Mouse (Mus musculus): Measurements from ENCODE around the gene Prdm8. TPM values are rescaled to one million over a fixed set of nuclear protein-coding genes. Genes with fewer than 3 reads are reported as not detected.

Gene Prdm8
- polyA plus RNA-seq (2016; fragmentation: Nextera tagmentation; extraction: Ambion mirVana) = 5.2 and 6.0 TPM in 2 replicates

DNA sequence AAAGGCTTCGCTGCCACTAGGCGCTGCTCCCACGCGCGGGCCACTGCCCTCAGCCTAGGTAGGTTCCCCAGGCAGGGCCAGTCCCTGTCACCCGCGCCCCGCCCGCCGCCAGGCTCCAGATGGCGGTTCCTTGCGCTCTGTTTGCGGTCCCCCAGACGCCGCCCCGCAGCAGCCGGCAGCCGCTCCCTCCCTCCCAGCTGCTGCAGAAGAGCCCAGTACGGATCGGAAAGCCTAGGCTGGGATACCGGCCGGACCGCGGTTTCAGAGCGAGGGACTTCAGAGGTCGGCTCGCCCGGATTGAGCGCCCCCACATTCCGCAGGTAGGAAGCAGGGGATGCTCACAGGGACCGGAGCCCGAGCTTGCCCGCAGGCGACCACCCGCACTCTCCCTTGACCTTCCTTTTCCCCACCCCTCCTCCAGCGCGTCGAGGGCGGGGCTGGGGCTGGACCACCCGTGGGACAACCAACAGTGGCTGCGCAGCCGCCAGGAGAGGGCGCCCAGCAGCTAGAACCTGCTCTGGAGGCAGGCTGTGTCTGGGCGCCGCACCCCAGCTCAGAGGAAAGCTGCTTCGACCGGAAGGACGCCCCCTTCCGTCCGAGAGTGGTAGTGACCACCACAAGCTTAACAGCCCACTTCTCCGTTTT lies at the start of gene Prdm8:
TSS of gene Prdm8 (plus strand) at position 19 of the 645 bp plus-strand sequence.
- Histone ChIP-seq H3K27ac (no peak within 1 kb of the TSS), H3K4me3 (peak within 1 kb of the TSS; percentile 46), H3K9ac (peak within 1 kb of the TSS; percentile 51; the same call in 1 of the 2 replicates), H3K4me1 (peaks cover 52% of the 10 kb centered on the region), H3K36me3 (no peaks in the 10 kb centered on the region), H3K4me2 (replicated peaks) (peak within 1 kb of the TSS; percentile 72), H3K9me3 (no peaks in the 10 kb centered on the region), H3K27me3 (replicated peaks) (peaks cover 46% of the 10 kb centered on the region)
- peak; percentile 89 for ATAC-seq (ENCODE audit: low FRiP score, low read depth)
- under 1% methylated on average over 51 of the region's 51 CpGs for WGBS

DNA sequence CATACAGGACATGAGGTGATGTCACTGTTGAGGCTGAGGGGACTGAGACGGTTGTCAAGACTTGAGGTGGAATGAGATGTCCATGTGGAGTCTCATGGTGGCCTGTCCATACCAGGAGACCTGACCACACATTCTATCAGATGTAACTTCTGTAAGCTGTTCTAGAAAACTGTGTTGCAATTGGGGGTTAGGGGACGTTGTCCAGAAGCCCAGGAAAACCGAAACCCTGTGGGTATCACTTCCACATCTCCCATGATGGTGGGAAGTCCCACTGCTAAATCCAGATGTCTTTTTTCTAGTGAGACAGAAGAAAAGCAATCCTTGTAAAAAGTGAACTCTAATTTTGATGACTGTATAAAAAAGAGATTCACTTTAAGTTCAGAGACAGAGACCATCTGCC lies 39.9 kb upstream of the Prdm8 start:
- Histone ChIP-seq H3K27ac (no peak overlapping the region), H3K27me3 (replicated peaks) (no peaks in the 10 kb centered on the region)

DNA sequence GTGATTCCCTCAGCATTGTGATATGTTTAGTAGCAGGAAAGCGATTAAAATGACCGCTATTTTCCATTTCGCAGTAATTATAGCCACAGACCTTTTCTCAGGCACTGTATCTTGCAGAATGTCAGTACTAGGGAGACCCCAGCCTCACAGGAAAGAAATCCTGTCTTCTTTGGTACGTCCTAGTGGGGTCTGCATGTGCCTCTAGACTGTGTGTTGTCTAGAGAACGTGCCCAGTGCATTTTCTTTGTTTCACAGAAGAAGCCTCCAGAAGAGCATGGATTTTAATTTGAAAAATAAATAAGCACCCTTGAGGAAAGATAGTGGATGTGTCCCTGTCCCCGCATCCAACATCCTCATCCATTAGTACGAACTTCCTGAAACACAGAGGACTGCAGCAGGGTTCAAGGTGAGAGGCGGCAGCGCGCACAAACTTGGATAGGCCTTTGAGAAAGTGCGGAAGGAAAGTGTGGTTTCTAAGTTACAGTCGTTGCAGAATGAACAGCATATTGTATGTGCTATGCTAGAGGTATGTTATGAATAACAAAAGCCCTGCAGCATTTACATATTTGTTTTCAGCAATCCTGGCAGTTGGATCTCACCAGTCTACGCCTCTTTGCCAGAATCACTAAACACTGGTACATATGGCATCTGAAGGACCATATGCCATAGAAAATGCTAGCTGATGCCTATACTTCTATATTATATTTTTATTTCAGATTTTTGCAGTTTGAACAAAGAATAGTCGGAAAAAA lies 28.3 kb upstream of the Prdm8 start:
- no peak overlapping the region for H3K9ac ChIP-seq
- H3K36me3 ChIP-seq = no peaks in the 10 kb centered on the region
- no peaks in the 10 kb centered on the region for H3K27me3 ChIP-seq (replicated peaks)
- ATAC-seq (ENCODE audit: low FRiP score, low read depth) = no peak
- no peak overlapping the region for H3K4me2 ChIP-seq (replicated peaks)
- no peaks in the 10 kb centered on the region for H3K9me3 ChIP-seq
- no peak overlapping the region for H3K27ac ChIP-seq
- H3K4me1 ChIP-seq = no peaks in the 10 kb centered on the region
- WGBS = 81% methylated on average over 14 of the region's 14 CpGs
- no peak overlapping the region for H3K4me3 ChIP-seq

More for the DNA sequence above, 39.9 kb upstream of the Prdm8 start:
- WGBS = 87% methylated on average over 3 of the region's 3 CpGs
- H3K36me3 ChIP-seq = no peaks in the 10 kb centered on the region
- H3K4me2 ChIP-seq (replicated peaks) = no peak overlapping the region
- H3K4me1 ChIP-seq = no peaks in the 10 kb centered on the region
- no peaks in the 10 kb centered on the region for H3K9me3 ChIP-seq
- no peak overlapping the region for H3K4me3 ChIP-seq
- no peak for ATAC-seq (ENCODE audit: low FRiP score, low read depth)
- H3K9ac ChIP-seq = no peak overlapping the region

DNA sequence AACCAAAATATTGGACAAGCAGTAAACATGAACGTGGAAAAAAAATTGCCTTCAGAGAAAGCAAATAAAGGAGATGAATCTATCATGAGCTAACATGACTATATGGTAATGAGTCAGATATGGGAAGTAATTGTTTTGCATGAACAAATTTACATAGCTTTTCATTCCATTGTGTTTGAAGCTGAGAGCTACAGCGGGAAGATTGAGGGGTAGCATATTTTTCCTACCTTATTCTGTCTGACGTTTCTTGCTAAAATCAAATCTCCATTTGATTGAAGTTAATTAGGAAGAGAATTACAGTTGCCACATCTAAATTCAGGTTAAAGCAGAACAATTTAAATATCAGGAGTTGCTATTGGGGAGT lies 27.7 kb upstream of the Prdm8 start:
- no peak overlapping the region for H3K4me3 ChIP-seq
- no peaks in the 10 kb centered on the region for H3K9me3 ChIP-seq
- no peak for ATAC-seq (ENCODE audit: low FRiP score, low read depth)

DNA sequence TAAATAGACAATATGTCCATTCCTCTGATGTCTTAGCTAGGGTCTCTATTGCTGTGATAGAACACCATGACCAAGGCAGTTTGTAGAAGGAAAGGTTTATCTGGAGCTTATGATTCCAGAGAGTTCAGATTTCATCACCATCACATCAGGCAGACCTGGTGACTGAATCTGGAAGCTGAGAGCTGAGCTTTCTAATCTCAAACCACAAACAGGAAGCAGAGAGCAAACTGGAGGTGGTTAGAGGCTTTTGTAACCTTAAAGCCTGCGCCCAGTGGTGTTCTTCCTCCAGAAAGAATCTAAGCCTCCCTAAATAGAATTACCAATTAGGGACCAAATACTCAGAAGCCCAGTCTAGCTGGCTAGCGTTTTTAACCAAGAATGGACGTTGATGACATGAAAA lies 20.1 kb upstream of the Prdm8 start:
- Histone ChIP-seq H3K9me3 (no peaks in the 10 kb centered on the region), H3K4me3 (no peak overlapping the region), H3K27ac (no peak overlapping the region), H3K27me3 (replicated peaks) (no peaks in the 10 kb centered on the region), H3K36me3 (no peaks in the 10 kb centered on the region), H3K9ac (no peak overlapping the region), H3K4me1 (no peaks in the 10 kb centered on the region), H3K4me2 (replicated peaks) (no peak overlapping the region)
- ATAC-seq (ENCODE audit: low FRiP score, low read depth) = no peak
- WGBS = 69% methylated on average over 3 of the region's 3 CpGs

More for the DNA sequence above, 27.7 kb upstream of the Prdm8 start:
- Histone ChIP-seq H3K36me3 (no peaks in the 10 kb centered on the region), H3K27ac (no peak overlapping the region), H3K4me2 (replicated peaks) (no peak overlapping the region), H3K4me1 (no peaks in the 10 kb centered on the region), H3K27me3 (replicated peaks) (no peaks in the 10 kb centered on the region), H3K9ac (no peak overlapping the region)
- WGBS = 69% methylated on average over 3 of the region's 3 CpGs

DNA sequence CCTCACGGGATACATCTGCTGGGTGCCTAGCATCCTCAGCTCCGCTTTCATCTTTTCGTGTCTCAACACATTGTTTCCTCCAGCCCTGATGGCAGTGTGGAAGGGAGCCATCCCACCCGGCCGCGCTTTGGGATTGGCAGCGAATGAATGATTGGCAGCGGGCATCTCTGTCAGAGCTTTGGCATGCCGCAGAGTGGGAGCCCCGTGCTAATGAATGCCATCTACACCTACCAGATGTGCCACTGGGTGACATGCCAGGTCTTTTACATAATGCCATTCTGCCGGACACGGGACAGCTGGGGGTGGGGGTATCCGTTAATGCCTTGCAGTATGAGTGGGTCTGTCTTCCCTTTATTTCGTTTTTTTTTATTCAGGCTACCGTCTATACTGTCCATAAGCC lies 882 bp upstream of the Prdm8 start:
- peaks cover 34% of the 10 kb centered on the region for H3K27me3 ChIP-seq (replicated peaks)
- H3K4me1 ChIP-seq = peaks cover 46% of the 10 kb centered on the region
- WGBS = 2% methylated on average over 15 of the region's 15 CpGs

DNA sequence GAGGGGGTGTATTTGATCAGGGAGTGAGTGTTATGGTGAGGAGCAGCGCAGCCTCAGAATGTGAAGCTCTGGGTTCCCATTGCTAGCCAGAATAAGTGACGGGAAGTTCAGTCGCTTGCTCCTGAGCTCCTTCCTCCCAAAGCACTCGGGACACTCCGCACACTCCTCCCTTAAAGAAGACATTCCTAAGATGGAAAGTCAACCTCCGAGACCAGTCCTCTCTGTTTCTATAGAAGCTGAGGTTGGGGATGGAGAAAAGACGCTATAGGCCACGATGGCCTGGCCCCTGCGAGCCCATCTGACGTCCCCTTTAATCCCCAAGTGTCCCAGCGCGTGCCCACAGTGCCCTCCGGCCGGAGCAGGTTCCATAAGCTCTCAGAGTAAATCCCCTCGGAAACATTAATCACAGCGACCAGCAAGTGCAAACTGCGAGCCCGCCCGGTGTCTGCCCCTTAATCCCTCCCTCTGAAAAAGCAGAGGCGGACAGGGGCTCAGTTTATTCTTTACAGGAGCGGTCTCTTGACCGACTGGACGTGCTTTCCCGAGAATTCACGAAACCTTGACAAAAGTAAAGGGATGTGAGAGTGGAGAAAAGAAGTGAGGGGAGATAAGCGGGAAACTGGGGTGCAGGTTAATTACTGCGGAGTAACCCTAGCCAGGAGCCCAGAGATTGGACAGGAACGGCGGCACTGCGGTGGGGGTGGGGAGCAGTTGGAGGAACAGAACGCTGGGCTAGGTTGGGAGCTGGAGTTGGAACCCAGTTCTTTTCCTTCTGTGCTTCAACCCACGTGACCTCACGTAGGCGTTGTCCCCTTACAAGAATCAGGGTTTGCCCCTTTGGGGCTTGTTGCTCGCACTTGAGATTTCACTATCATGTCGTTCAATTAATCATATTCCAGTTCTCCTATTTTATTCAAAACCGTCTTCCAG lies 1.6 kb downstream of the Prdm8 start:
- Histone ChIP-seq H3K27me3 (replicated peaks) (peaks cover 59% of the 10 kb centered on the region), H3K36me3 (no peaks in the 10 kb centered on the region), H3K4me1 (peaks cover 59% of the 10 kb centered on the region), H3K9ac (0 out of 2 replicates have a peak overlapping the region, but pooled peaks have one; percentile 9), H3K27ac (no peak overlapping the region), H3K4me3 (peak overlapping the region; percentile 46; the same call in 1 of the 2 replicates), H3K9me3 (no peaks in the 10 kb centered on the region), H3K4me2 (replicated peaks) (peak overlapping the region; percentile 72)
- WGBS = under 1% methylated on average over 37 of the region's 37 CpGs
- ATAC-seq (ENCODE audit: low FRiP score, low read depth) = no peak

More for the DNA sequence above, 882 bp upstream of the Prdm8 start:
- Histone ChIP-seq H3K4me2 (replicated peaks) (peak overlapping the region; percentile 72), H3K4me3 (peak overlapping the region; percentile 1; the same call in 1 of the 2 replicates), H3K9me3 (no peaks in the 10 kb centered on the region), H3K9ac (no peak overlapping the region), H3K36me3 (no peaks in the 10 kb centered on the region), H3K27ac (no peak overlapping the region)
- ATAC-seq (ENCODE audit: low FRiP score, low read depth) = no peak

DNA sequence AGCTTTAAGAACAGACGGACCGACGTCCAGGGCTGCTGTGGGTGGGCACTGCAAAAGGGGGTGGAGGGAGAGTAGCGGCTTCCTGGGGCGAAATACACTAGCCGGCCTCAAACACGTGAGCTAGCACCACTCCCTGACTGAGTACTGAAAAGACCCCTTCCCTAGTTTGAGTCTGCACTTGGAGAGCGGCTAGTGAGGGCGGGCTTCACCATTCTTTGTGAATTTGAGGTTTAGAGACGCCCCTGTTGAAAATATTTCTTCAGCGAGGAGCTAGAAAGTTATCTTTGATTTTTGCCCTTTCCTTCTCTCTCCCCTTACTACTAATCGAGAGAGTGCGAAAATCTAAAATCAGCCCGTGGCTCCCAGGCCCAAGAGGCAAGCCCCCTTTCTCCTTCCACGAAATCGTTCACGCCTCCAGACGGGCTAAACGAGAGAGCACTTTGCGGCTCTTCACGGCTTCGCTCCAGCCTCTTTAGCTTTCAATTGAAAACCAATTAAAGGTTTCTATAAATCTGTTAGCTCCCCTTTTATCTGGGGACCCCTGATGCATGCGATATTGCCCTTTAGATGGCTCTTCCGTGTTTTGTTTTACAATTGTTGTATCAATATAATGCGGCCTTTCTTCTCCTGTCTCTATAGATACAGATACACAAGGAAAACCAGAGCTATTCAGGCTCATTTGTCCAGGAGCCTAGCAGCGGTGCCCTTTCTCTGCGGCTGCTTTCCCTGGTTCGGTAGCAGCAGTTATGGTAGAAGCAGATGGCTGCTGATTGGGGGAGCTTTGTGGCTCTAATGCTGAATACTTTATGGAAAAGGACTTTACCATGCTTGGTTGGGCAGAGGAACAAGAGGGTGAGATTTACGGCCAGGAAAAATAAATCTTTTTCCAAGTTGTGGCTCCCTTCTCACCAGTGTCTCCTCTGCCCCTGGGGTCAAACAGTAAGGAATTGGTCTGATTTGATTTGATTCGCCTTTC lies 2.7 kb downstream of the Prdm8 start:
- Histone ChIP-seq H3K9ac (no peak overlapping the region), H3K4me1 (peaks cover 59% of the 10 kb centered on the region), H3K27ac (no peak overlapping the region), H3K9me3 (no peaks in the 10 kb centered on the region), H3K4me2 (replicated peaks) (peak overlapping the region; percentile 72), H3K4me3 (peak overlapping the region; percentile 16), H3K27me3 (replicated peaks) (peaks cover 60% of the 10 kb centered on the region), H3K36me3 (no peaks in the 10 kb centered on the region)
- WGBS = under 1% methylated on average over 30 of the region's 30 CpGs
- peak; percentile 51 for ATAC-seq (ENCODE audit: low FRiP score, low read depth)

DNA sequence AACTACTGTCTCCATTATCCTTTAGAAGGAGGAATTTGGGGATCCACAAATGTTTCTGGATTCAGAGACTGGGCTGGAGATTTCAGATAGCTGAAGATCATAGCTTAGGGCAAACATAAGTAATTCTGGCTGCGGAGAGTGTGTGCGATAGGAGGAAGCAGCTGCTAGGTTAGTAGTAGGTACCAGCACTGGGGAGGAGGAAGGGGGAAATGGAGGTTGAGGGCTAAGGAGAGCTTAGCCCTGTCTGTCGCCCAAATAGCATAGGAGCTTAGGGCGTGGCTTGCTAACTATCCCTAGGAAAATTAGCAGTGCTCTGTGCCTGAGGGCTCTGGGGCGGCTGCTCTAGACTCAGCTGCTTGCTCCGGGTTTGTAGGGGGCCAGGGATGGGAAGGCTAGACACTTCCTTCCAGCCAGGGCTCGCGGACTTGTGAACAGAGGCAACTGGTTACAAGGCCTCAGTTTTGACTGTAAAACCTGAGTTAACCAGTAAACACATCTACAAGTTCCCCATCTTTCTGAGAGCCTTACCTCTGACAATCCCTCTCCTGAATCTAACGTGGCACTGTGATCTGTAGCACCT lies 4.7 kb downstream of the Prdm8 start:
- 10% methylated on average over 9 of the region's 9 CpGs for WGBS
- peaks cover 44% of the 10 kb centered on the region for H3K27me3 ChIP-seq (replicated peaks)
- no peak overlapping the region for H3K4me3 ChIP-seq
- no peak for ATAC-seq (ENCODE audit: low FRiP score, low read depth)
- H3K27ac ChIP-seq = no peak overlapping the region
- no peak overlapping the region; the same call in 1 of the 2 replicates for H3K4me2 ChIP-seq (replicated peaks)
- no peaks in the 10 kb centered on the region for H3K9me3 ChIP-seq
- no peak overlapping the region for H3K9ac ChIP-seq
- no peaks in the 10 kb centered on the region for H3K36me3 ChIP-seq
- H3K4me1 ChIP-seq = peaks cover 55% of the 10 kb centered on the region

DNA sequence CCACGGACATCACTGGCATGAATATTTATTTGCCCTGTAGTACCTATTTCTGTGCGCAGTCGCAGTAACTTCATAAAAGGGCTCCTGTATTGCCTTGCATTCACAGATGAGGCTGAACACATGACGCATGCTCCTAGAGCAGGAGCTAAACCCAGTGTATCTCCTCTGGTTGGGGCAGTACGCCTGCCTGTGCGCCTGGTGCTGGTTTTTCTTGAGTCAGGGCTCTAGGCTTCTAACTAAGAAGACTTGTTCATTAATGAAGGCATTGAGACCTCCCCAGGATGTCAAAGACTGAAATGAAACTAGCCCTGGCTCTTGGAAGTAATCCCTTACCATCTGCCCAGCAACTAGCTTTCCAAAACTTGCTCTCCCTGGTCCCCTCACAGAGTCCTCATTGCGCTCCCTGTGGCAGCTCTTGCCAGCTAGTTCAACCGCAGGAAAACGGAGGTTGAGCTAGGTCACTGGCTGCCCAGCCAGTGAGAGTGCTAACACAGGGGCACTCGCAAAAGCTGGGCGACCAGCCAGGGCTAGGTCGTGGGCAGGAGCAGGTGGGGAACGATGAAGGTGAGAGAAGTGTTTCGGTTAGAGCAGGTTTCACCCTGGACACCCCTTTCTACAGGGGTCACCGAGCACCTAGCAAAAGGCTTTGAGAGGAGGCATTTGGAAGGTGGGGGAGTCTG lies 5.6 kb downstream of the Prdm8 start:
- H3K27ac ChIP-seq = no peak overlapping the region
- no peaks in the 10 kb centered on the region for H3K9me3 ChIP-seq
- 7% methylated on average over 15 of the region's 15 CpGs for WGBS
- ATAC-seq (ENCODE audit: low FRiP score, low read depth) = no peak
- no peak overlapping the region for H3K9ac ChIP-seq
- peaks cover 41% of the 10 kb centered on the region for H3K27me3 ChIP-seq (replicated peaks)
- H3K36me3 ChIP-seq = no peaks in the 10 kb centered on the region
- peak overlapping the region; percentile 24; the same call in 1 of the 2 replicates for H3K4me2 ChIP-seq (replicated peaks)
- peaks cover 47% of the 10 kb centered on the region for H3K4me1 ChIP-seq
- H3K4me3 ChIP-seq = no peak overlapping the region

Data from neural tube, embryonic 12.5 days (tissue).